Mouse (Mus musculus) midbrain, embryonic 14.5 days (tissue): ENCODE measurements at regions not wholly inside any gene's neighbourhood (a gene's known extent, or its start where the extent isn't known, plus 50 kb on each side); places are given as distances from the start of the nearest gene placed in this dataset.

Experiments
- ATAC-seq: fragments of 200-750 bp; cut with Nextera tagmentation; 2 replicates; pipeline ENCODE4 v1.8.0; 2017; ENCODE audit warnings: moderate number of reproducible peaks, moderate library complexity; ENCODE audit not compliant: low FRiP score, low TSS enrichment
- DNase-seq: peaks from one replicate; pipeline ENCODE4 v3.0.0-alpha.2; 2015
- H3K27ac ChIP-seq: fragments of 300-500 bp; sonication (generic); replicated peaks from 2 replicates; pipeline ENCODE4 v1.5.1; 2014; ENCODE audit warnings: mild to moderate bottlenecking, low read depth, low read length, moderate library complexity
- H3K27me3 ChIP-seq: fragments of 300-500 bp; sonication (generic); 2 replicates; pipeline ENCODE4 v1.6.1; 2014; ENCODE audit warnings: low read length, control low read depth, mixed read lengths; ENCODE audit not compliant: control insufficient read depth, insufficient read depth
- H3K36me3 ChIP-seq: fragments of 300-500 bp; sonication (generic); 2 replicates; pipeline ENCODE4 v1.6.1; 2014; ENCODE audit warnings: low read length, control low read depth; ENCODE audit not compliant: control insufficient read depth, insufficient read depth
- H3K4me1 ChIP-seq: fragments of 300-500 bp; sonication (generic); 2 replicates; pipeline ENCODE4 v1.6.1; 2014; ENCODE audit warnings: mild to moderate bottlenecking, antibody characterized with exemption, low read length, control low read depth; ENCODE audit not compliant: control insufficient read depth, insufficient read depth
- H3K4me2 ChIP-seq: fragments of 300-500 bp; sonication (generic); 2 replicates; pipeline ENCODE4 v1.6.1; 2014; ENCODE audit warnings: mild to moderate bottlenecking, low read length, moderate library complexity
- H3K4me3 ChIP-seq: fragments of 300-500 bp; sonication (generic); replicated peaks from 2 replicates; pipeline ENCODE4 v1.5.1; 2014; ENCODE audit warnings: low read depth, low read length
- H3K9ac ChIP-seq: fragments of 300-500 bp; sonication (generic); replicated peaks from 2 replicates; pipeline ENCODE4 v1.6.1; 2014; ENCODE audit warnings: mild to moderate bottlenecking, low read length, moderate library complexity
- H3K9me3 ChIP-seq: fragments of 300-500 bp; sonication (generic); 2 replicates; pipeline ENCODE4 v1.6.1; 2016; ENCODE audit warnings: low read length, control low read depth, mixed read lengths; ENCODE audit not compliant: control insufficient read depth
- WGBS: fragments of 180-500 bp; shearing (Covaris S2); extraction: QIAGEN DNeasy Blood & Tissue Kit; methylation state at CpG from one replicate; pipeline ENCODE4 v1.1.7; 2014; 5-methylcytosine and 5-hydroxymethylcytosine counted together

DNA sequence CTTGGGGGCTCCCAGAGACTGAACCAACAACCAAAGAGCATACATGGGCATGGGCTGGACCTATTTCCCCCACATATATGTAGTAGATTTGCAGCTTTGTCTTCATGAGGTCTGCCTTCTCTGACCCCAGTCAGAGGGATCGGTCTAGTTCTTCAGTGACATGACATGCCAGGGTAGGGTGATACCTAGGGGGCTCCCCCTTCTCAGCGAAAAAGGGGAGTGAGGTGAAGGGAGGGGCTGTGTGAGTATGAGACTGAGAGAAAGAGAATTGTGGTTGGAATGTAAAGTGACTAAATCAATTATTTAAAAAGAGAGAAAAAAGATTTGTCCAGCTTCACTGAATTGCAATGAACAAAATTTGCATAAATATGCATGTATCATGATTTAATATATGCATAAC lies 530.0 kb upstream of the Fam98a start:
- H3K27ac ChIP-seq = no peak overlapping the region
- no peaks in the 10 kb centered on the region for H3K27me3 ChIP-seq
- 79% methylated on average over 2 of the region's 2 CpGs for WGBS
- H3K4me2 ChIP-seq = no peak overlapping the region
- H3K4me1 ChIP-seq = no peaks in the 10 kb centered on the region
- no peak overlapping the region for H3K9ac ChIP-seq
- no peaks in the 10 kb centered on the region for H3K36me3 ChIP-seq
- peak; percentile 11 for DNase-seq
- H3K9me3 ChIP-seq = no peaks in the 10 kb centered on the region
- no peak overlapping the region for H3K4me3 ChIP-seq
- peak; percentile 64; the same call in 1 of the 2 replicates for ATAC-seq

DNA sequence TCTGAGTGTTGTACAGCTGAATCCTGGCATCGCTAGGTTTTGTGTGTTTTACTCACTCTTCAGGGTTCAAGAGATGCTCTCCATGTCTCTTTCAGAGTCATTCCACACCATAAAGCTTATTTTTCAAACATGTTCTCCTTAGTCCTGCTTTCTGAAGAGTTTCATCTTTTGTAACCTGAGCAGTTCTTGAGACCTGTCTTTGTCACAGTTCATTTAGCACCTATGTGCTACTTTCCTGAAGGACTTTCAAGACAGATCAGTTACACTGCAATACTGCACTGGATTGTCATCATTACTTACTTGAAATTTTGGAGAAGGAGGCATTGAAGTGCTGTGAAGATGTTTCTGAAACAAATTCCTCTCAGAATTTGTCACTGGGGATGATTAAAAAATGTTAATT lies 494.7 kb upstream of the Fam98a start:
- Histone ChIP-seq H3K4me3 (no peak overlapping the region), H3K9me3 (no peaks in the 10 kb centered on the region), H3K4me1 (no peaks in the 10 kb centered on the region), H3K4me2 (no peak overlapping the region), H3K27ac (no peak overlapping the region), H3K9ac (no peak overlapping the region), H3K27me3 (no peaks in the 10 kb centered on the region), H3K36me3 (no peaks in the 10 kb centered on the region)
- ATAC-seq (no peak), DNase-seq (no peak)
- WGBS = 90% methylated on average over 1 of the region's 1 CpGs

DNA sequence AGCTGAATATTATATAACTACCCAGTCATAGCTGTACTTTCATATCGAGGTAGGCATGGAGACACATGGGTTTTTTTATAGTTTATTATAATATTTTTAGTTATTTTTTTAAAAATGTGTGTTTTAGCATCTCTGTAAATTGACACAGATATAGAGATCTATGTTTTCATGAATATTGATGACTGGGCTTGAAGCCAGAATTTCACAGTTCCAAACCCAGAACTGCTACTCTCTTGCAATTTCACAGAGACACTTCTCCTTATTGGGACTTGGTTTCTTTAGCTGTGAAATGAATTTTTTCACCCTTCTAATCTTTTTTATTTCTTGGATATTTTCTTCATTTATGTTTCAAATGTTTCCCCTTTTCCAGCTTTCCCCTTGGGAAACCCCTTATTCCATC lies 481.0 kb upstream of the Fam98a start:
- Histone ChIP-seq H3K27ac (no peak overlapping the region), H3K4me3 (no peak overlapping the region), H3K9me3 (no peaks in the 10 kb centered on the region), H3K4me1 (no peaks in the 10 kb centered on the region), H3K27me3 (no peaks in the 10 kb centered on the region), H3K36me3 (no peaks in the 10 kb centered on the region), H3K4me2 (no peak overlapping the region), H3K9ac (no peak overlapping the region)
- WGBS = 82% methylated on average over 1 of the region's 1 CpGs
- DNase-seq (no peak), ATAC-seq (no peak)

- no peak for DNase-seq
- 87% methylated on average over 1 of the region's 1 CpGs for WGBS
- Histone ChIP-seq H3K36me3 (no peaks in the 10 kb centered on the region), H3K4me1 (no peaks in the 10 kb centered on the region), H3K27ac (no peak overlapping the region), H3K4me3 (no peak overlapping the region), H3K9ac (no peak overlapping the region), H3K4me2 (no peak overlapping the region), H3K9me3 (no peaks in the 10 kb centered on the region), H3K27me3 (no peaks in the 10 kb centered on the region)
- ATAC-seq = no peak
Observed at GRCm38 (mm10) chr17:76008011-76008410, 456.3 kb upstream of the Fam98a start.

DNA sequence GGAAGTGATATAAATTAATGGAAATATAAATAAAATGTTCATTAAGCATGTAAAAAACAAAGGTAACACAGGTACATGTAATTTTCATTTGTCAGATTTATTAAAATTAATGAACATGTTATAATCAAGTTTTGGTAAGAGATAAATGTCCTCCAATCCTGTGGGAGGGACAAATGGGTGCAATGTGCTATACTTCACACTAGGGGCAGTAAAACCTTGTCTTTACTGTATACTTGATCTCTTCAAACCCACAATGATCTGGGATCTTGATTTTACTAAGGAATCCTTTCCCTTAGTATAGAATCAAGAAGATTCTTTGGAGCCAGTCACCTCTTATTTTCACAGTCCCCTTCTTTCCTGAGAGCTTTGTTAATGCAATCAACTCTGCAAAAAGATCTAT lies 451.1 kb upstream of the Fam98a start:
- no peak overlapping the region for H3K4me2 ChIP-seq
- no peak overlapping the region for H3K4me3 ChIP-seq
- ATAC-seq (no peak), DNase-seq (peak; percentile 49)
- no peak overlapping the region for H3K27ac ChIP-seq
- no peaks in the 10 kb centered on the region for H3K36me3 ChIP-seq
- H3K27me3 ChIP-seq = no peaks in the 10 kb centered on the region
- no peaks in the 10 kb centered on the region for H3K9me3 ChIP-seq
- no peaks in the 10 kb centered on the region for H3K4me1 ChIP-seq
- H3K9ac ChIP-seq = no peak overlapping the region

GRCm38 (mm10) chr17:75961371-75961770 lies 409.6 kb upstream of the Fam98a start:
- ATAC-seq (no peak), DNase-seq (no peak)
- Histone ChIP-seq H3K36me3 (no peaks in the 10 kb centered on the region), H3K27me3 (no peaks in the 10 kb centered on the region), H3K27ac (no peak overlapping the region), H3K4me2 (no peak overlapping the region), H3K4me3 (no peak overlapping the region), H3K9me3 (no peaks in the 10 kb centered on the region), H3K9ac (no peak overlapping the region), H3K4me1 (no peaks in the 10 kb centered on the region)
- 47% methylated on average over 2 of the region's 2 CpGs for WGBS

- Histone ChIP-seq H3K4me3 (no peak overlapping the region), H3K36me3 (no peaks in the 10 kb centered on the region), H3K4me2 (no peak overlapping the region), H3K27ac (no peak overlapping the region), H3K4me1 (no peaks in the 10 kb centered on the region), H3K9ac (no peak overlapping the region), H3K9me3 (no peaks in the 10 kb centered on the region), H3K27me3 (no peaks in the 10 kb centered on the region)
- DNase-seq = no peak
- WGBS = 87% methylated on average over 6 of the region's 6 CpGs
- ATAC-seq = no peak
Observed at GRCm38 (mm10) chr17:75936686-75937380, 385.1 kb upstream of the Fam98a start.

DNA sequence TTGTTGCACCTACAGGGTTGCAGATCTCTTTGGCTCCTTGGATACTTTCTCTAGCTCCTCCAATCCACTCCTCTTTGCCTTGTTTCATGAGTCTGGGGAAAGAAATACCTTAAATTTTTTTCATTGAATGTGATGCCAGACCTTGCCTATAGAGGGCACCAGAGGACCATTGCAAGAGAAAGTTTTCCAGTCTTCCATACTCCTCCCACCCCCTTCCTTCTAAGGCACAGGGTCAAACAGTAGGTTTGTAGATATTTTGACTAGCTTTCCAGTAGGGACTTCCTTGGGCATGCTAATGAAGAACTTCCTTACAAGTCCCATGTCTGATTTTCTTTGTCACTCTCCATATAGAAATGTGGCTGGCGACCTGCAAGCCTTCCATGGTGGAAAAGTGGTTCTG lies 379.3 kb upstream of the Fam98a start:
- ATAC-seq = peak; percentile 69; the same call in 1 of the 2 replicates
- 74% methylated on average over 1 of the region's 1 CpGs for WGBS
- Histone ChIP-seq H3K27me3 (no peaks in the 10 kb centered on the region), H3K4me2 (no peak overlapping the region), H3K9me3 (no peaks in the 10 kb centered on the region), H3K27ac (no peak overlapping the region), H3K36me3 (no peaks in the 10 kb centered on the region), H3K4me1 (no peaks in the 10 kb centered on the region), H3K4me3 (no peak overlapping the region), H3K9ac (no peak overlapping the region)
- peak; percentile 81 for DNase-seq

DNA sequence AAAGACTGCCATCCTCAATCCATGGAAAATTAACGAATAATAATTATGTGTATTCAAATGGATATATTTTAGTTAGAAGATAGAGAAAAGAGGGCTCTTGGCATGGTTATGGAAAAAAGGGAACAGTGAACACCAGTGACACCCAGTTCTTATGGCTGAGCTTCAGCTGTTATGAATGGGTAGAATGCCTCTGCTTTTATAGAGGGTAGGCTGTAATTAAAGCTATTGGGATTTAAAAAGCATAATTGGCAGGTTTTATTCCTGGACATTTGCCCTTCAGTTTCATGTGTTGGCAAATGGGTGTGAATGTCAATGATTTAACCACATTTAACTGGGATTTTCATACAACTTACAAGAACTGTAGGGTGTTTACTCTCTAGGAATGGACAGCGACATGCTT lies 368.5 kb upstream of the Fam98a start:
- no peak for DNase-seq
- ATAC-seq = no peak
- WGBS = 94% methylated on average over 2 of the region's 2 CpGs

More for the DNA sequence above, 368.5 kb upstream of the Fam98a start:
- H3K27me3 ChIP-seq = no peaks in the 10 kb centered on the region
- no peak overlapping the region for H3K4me2 ChIP-seq
- H3K27ac ChIP-seq = no peak overlapping the region
- H3K9me3 ChIP-seq = no peaks in the 10 kb centered on the region
- H3K9ac ChIP-seq = no peak overlapping the region
- H3K4me1 ChIP-seq = no peaks in the 10 kb centered on the region
- no peak overlapping the region for H3K4me3 ChIP-seq
- no peaks in the 10 kb centered on the region for H3K36me3 ChIP-seq
